Mouse (Mus musculus): Measurements from ENCODE around the gene Cdk14. TPM values are rescaled to one million over a fixed set of nuclear protein-coding genes. Genes with fewer than 3 reads are reported as not detected.
A peak's percentile ranks its signal among the peaks of the same experiment; 100 is the strongest.

Cdk14 gene
- total RNA-seq, 2 experiments from 2014 or later, result 258 to 269 TPM

- Histone ChIP-seq H3K27ac (no peak overlapping the region), H3K4me3 (no peak overlapping the region)
- TF ChIP-seq CTCF (conservative IDR thresholded peaks at IDR 0.05), result no peak
- DNase-seq (ENCODE audit: low spot score in 2 of 2), result no peak
Observed at GRCm38 (mm10) chr5:5175090-5175489, 245.0 kb downstream of the Cdk14 start.

GRCm38 (mm10) chr5:5166086-5166485 is 254.0 kb downstream of the Cdk14 start:
- H3K4me3 ChIP-seq, result no peak overlapping the region
- H3K27ac ChIP-seq, result no peak overlapping the region
- no peak for DNase-seq (ENCODE audit: low spot score in 2 of 2)
- no peak for TF ChIP-seq CTCF (conservative IDR thresholded peaks at IDR 0.05)

GRCm38 (mm10) chr5:5164326-5164725 is 255.8 kb downstream of the Cdk14 start:
- peak overlapping the region; percentile 66 for H3K27ac ChIP-seq
- no peak overlapping the region for H3K4me3 ChIP-seq
- TF ChIP-seq CTCF (conservative IDR thresholded peaks at IDR 0.05), result no peak
- peak in 1 of 2 experiments; percentile 29 for DNase-seq (ENCODE audit: low spot score in 2 of 2)

GRCm38 (mm10) chr5:5163823-5164222 is 256.3 kb downstream of the Cdk14 start:
- DNase-seq (ENCODE audit: low spot score in 2 of 2), result no peak
- no peak overlapping the region for H3K4me3 ChIP-seq
- no peak for TF ChIP-seq CTCF (conservative IDR thresholded peaks at IDR 0.05)
- peak overlapping the region; percentile 66; the same call in 1 of the 2 replicates for H3K27ac ChIP-seq

GRCm38 (mm10) chr5:5159521-5159920 is 260.6 kb downstream of the Cdk14 start:
- DNase-seq (ENCODE audit: low spot score in 2 of 2), result peak in 1 of 2 experiments; percentile 37
- no peak overlapping the region for H3K27ac ChIP-seq
- no peak overlapping the region for H3K4me3 ChIP-seq
- TF ChIP-seq CTCF (conservative IDR thresholded peaks at IDR 0.05), result no peak

- no peak for DNase-seq (ENCODE audit: low spot score in 2 of 2)
- TF ChIP-seq CTCF (conservative IDR thresholded peaks at IDR 0.05), result no peak
- no peak overlapping the region for H3K4me3 ChIP-seq
- 0 out of 2 replicates have a peak overlapping the region, but pooled peaks have one; percentile 36 for H3K27ac ChIP-seq
Observed at GRCm38 (mm10) chr5:5139855-5140254, 280.3 kb downstream of the Cdk14 start.

GRCm38 (mm10) chr5:5134905-5135511 is 285.1 kb downstream of the Cdk14 start:
- peak overlapping the region; percentile 68 for H3K27ac ChIP-seq
- no peak overlapping the region for H3K4me3 ChIP-seq
- TF ChIP-seq CTCF (conservative IDR thresholded peaks at IDR 0.05), result no peak
- DNase-seq (ENCODE audit: low spot score in 2 of 2), result no peak

- H3K27ac ChIP-seq, result peak overlapping the region; percentile 68
- H3K4me3 ChIP-seq, result no peak overlapping the region
- peak in 1 of 2 experiments; percentile 28 for DNase-seq (ENCODE audit: low spot score in 2 of 2)
- TF ChIP-seq CTCF (conservative IDR thresholded peaks at IDR 0.05), result no peak
Observed at GRCm38 (mm10) chr5:5134143-5134904, 285.8 kb downstream of the Cdk14 start.

- Histone ChIP-seq H3K27ac (peak overlapping the region; percentile 30; the same call in 1 of the 2 replicates), H3K4me3 (no peak overlapping the region)
- no peak for DNase-seq (ENCODE audit: low spot score in 2 of 2)
- TF ChIP-seq CTCF (conservative IDR thresholded peaks at IDR 0.05), result no peak
Observed at GRCm38 (mm10) chr5:5128852-5129251, 291.3 kb downstream of the Cdk14 start.

GRCm38 (mm10) chr5:5124645-5125044 is 295.5 kb downstream of the Cdk14 start:
- Histone ChIP-seq H3K27ac (no peak overlapping the region), H3K4me3 (no peak overlapping the region)
- DNase-seq (ENCODE audit: low spot score in 2 of 2), result no peak
- TF ChIP-seq CTCF (conservative IDR thresholded peaks at IDR 0.05), result no peak

- Histone ChIP-seq H3K4me3 (no peak overlapping the region), H3K27ac (no peak overlapping the region)
- no peak for TF ChIP-seq CTCF (conservative IDR thresholded peaks at IDR 0.05)
- DNase-seq (ENCODE audit: low spot score in 2 of 2), result no peak
Observed at GRCm38 (mm10) chr5:5116775-5117522, 303.2 kb downstream of the Cdk14 start.

GRCm38 (mm10) chr5:5115546-5115945 is 304.6 kb downstream of the Cdk14 start:
- TF ChIP-seq CTCF (conservative IDR thresholded peaks at IDR 0.05), result no peak
- no peak for DNase-seq (ENCODE audit: low spot score in 2 of 2)
- no peak overlapping the region for H3K4me3 ChIP-seq

GRCm38 (mm10) chr5:5109621-5110020 is 310.5 kb downstream of the Cdk14 start:
- H3K4me3 ChIP-seq, result no peak overlapping the region
- no peak for TF ChIP-seq CTCF (conservative IDR thresholded peaks at IDR 0.05)
- H3K27ac ChIP-seq, result peak overlapping the region; percentile 21; the same call in 1 of the 2 replicates
- no peak for DNase-seq (ENCODE audit: low spot score in 2 of 2)

More at GRCm38 (mm10) chr5:5115546-5115945, 304.6 kb downstream of the Cdk14 start:
- peak overlapping the region; percentile 69; the same call in 1 of the 2 replicates for H3K27ac ChIP-seq
